Mouse (Mus musculus): ENCODE data around the gene Dpf2. TPM values are rescaled to one million over a fixed set of nuclear protein-coding genes. Genes with fewer than 3 reads are reported as not detected.

Dpf2 gene
- total and polyA plus RNA-seq, 3 experiments, result 25.0 to 115 (median 36.7) TPM

- Histone ChIP-seq H3K9ac (ENCODE audit: insufficient read depth, low read depth) (no peak overlapping the region), H3K27me3 (replicated peaks) (peaks cover 7% of the 10 kb centered on the region), H3K79me2 (replicated peaks; ENCODE audit: control insufficient read depth, extremely low read depth, insufficient read depth, poor library complexity, severe bottlenecking) (no peaks in the 10 kb centered on the region), H3K27ac (ENCODE audit: insufficient read depth, low read depth) (no peak overlapping the region), H3K36me3 (replicated peaks in 1 of 2; ENCODE audit: control insufficient read depth in 1 of 2, insufficient read depth in 1 of 2, low read length in 1 of 2) (no peaks in the 10 kb centered on the region), H3K4me2 (ENCODE audit: insufficient read depth, low read depth, poor library complexity, severe bottlenecking) (no peak overlapping the region), H3K4me3 (replicated peaks in 1 of 3; ENCODE audit: low read depth in 2 of 3, low read length in 2 of 3, poor library complexity in 1 of 3) (no peak overlapping the region), H3K9me3 (replicated peaks; ENCODE audit: low read length) (no peaks in the 10 kb centered on the region), H3K4me1 (ENCODE audit: control insufficient read depth in 1 of 2, insufficient read depth in 2 of 2) (peaks cover 19 to 55% of the 10 kb centered on the region in 2 experiments)
- no peak for DNase-seq (ENCODE audit: extremely low read depth)
- TF ChIP-seq KAT2A (IDR thresholded peaks at IDR 0.05; ENCODE audit: insufficient replicate concordance, low read length), result no peak
- TF ChIP-seq BHLHE40 (IDR thresholded peaks at IDR 0.05; ENCODE audit: low read depth, low read length), result no peak
- TF ChIP-seq ELF1 (IDR thresholded peaks at IDR 0.05; ENCODE audit: low read depth, low read length), result no peak
- TF ChIP-seq GABPA (IDR thresholded peaks at IDR 0.05; ENCODE audit: insufficient replicate concordance, low read depth, low read length), result no peak
- no peak for TF ChIP-seq E2F4 (IDR thresholded peaks at IDR 0.05; ENCODE audit: insufficient replicate concordance, low read depth, low read length)
- no peak for TF ChIP-seq JUN (IDR thresholded peaks at IDR 0.05; ENCODE audit: insufficient read depth, low read depth, low read length)
- TF ChIP-seq EP300 (IDR thresholded peaks at IDR 0.05; ENCODE audit: low read length), result no peak
- no peak for TF ChIP-seq CHD1 (IDR thresholded peaks at IDR 0.05; ENCODE audit: low read depth, low read length)
- no peak for TF ChIP-seq MAX (IDR thresholded peaks at IDR 0.05; ENCODE audit: low read length)
- no peak for TF ChIP-seq USF1 (IDR thresholded peaks at IDR 0.05; ENCODE audit: low read depth, low read length)
- TF ChIP-seq ZMIZ1 (IDR thresholded peaks at IDR 0.05; ENCODE audit: low read depth, low read length), result no peak
- TF ChIP-seq POLR2A (IDR thresholded peaks at IDR 0.05; ENCODE audit: low read depth, low read length), result no peak
- TF ChIP-seq CHD2 (IDR thresholded peaks at IDR 0.05; ENCODE audit: low read length), result no peak
- TF ChIP-seq IRF4 (IDR thresholded peaks at IDR 0.05; ENCODE audit: low read depth, low read length), result no peak
- TF ChIP-seq TBP (conservative IDR thresholded peaks at IDR 0.05; ENCODE audit: low read depth, low read length), result no peak
- TF ChIP-seq NELFE (IDR thresholded peaks at IDR 0.05; ENCODE audit: low read depth, low read length), result no peak
- dilution Hi-C loops (cut with MboI; ENCODE audit: extremely low pct_ligation_motif_present, extremely low pct_unique_long_range_greater_than_20kb, low sequenced_read_pairs) (no loop called here), in situ Hi-C loops (cut with MboI; ENCODE audit: low pct_ligation_motif_present, low pct_unique_long_range_greater_than_20kb, low sequenced_read_pairs) (no loop called here)
These were observed 15.3 kb upstream of the Dpf2 start for GRCm38 (mm10) chr19:5928104-5928503.

- no peak for DNase-seq (ENCODE audit: extremely low read depth)
- Histone ChIP-seq H3K4me3 (replicated peaks in 1 of 3; ENCODE audit: low read depth in 2 of 3, low read length in 2 of 3, poor library complexity in 1 of 3) (no peak overlapping the region), H3K9ac (ENCODE audit: insufficient read depth, low read depth) (no peak overlapping the region), H3K27me3 (replicated peaks) (peaks cover 7% of the 10 kb centered on the region), H3K79me2 (replicated peaks; ENCODE audit: control insufficient read depth, extremely low read depth, insufficient read depth, poor library complexity, severe bottlenecking) (no peaks in the 10 kb centered on the region), H3K4me2 (ENCODE audit: insufficient read depth, low read depth, poor library complexity, severe bottlenecking) (no peak overlapping the region), H3K4me1 (ENCODE audit: control insufficient read depth in 1 of 2, insufficient read depth in 2 of 2) (peaks cover 19 to 55% of the 10 kb centered on the region in 2 experiments), H3K9me3 (replicated peaks; ENCODE audit: low read length) (no peaks in the 10 kb centered on the region), H3K36me3 (replicated peaks in 1 of 2; ENCODE audit: control insufficient read depth in 1 of 2, insufficient read depth in 1 of 2, low read length in 1 of 2) (no peaks in the 10 kb centered on the region), H3K27ac (ENCODE audit: insufficient read depth, low read depth) (no peak overlapping the region)
- dilution Hi-C loops (cut with MboI; ENCODE audit: extremely low pct_ligation_motif_present, extremely low pct_unique_long_range_greater_than_20kb, low sequenced_read_pairs), result no loop called here
- in situ Hi-C loops (cut with MboI; ENCODE audit: low pct_ligation_motif_present, low pct_unique_long_range_greater_than_20kb, low sequenced_read_pairs), result no loop called here
- TF ChIP-seq CTCF (conservative IDR thresholded peaks at IDR 0.05 in 1 of 2, IDR thresholded peaks at IDR 0.05 in 1 of 2; ENCODE audit: low read depth in 2 of 2, low read length in 2 of 2) (no peak), MAZ (IDR thresholded peaks at IDR 0.05; ENCODE audit: low read depth, low read length) (no peak), JUND (conservative IDR thresholded peaks at IDR 0.05; ENCODE audit: low read depth, low read length) (no peak), ZKSCAN1 (IDR thresholded peaks at IDR 0.05; ENCODE audit: borderline replicate concordance, low read depth, low read length) (no peak), POLR2A (IDR thresholded peaks at IDR 0.05; ENCODE audit: low read depth, low read length) (no peak), ZMIZ1 (IDR thresholded peaks at IDR 0.05; ENCODE audit: low read depth, low read length) (no peak), CHD2 (IDR thresholded peaks at IDR 0.05; ENCODE audit: low read length) (no peak), KAT2A (IDR thresholded peaks at IDR 0.05; ENCODE audit: insufficient replicate concordance, low read length) (no peak), EP300 (IDR thresholded peaks at IDR 0.05; ENCODE audit: low read length) (no peak), HCFC1 (IDR thresholded peaks at IDR 0.05; ENCODE audit: low read depth, low read length) (no peak), POLR2AphosphoS2 (IDR thresholded peaks at IDR 0.05; ENCODE audit: low read depth, low read length) (no peak), ETS1 (conservative IDR thresholded peaks at IDR 0.05; ENCODE audit: low read depth, low read length) (no peak), ELF1 (IDR thresholded peaks at IDR 0.05; ENCODE audit: low read depth, low read length) (no peak), JUN (IDR thresholded peaks at IDR 0.05; ENCODE audit: insufficient read depth, low read depth, low read length) (no peak), TCF12 (IDR thresholded peaks at IDR 0.05; ENCODE audit: low read depth, low read length) (no peak), MAFK (IDR thresholded peaks at IDR 0.05; ENCODE audit: insufficient replicate concordance, low read length) (no peak), GABPA (IDR thresholded peaks at IDR 0.05; ENCODE audit: insufficient replicate concordance, low read depth, low read length) (no peak), NELFE (IDR thresholded peaks at IDR 0.05; ENCODE audit: low read depth, low read length) (no peak), MEF2A (IDR thresholded peaks at IDR 0.05; ENCODE audit: borderline replicate concordance, low read depth, low read length) (no peak)
These were observed 14.7 kb upstream of the Dpf2 start for GRCm38 (mm10) chr19:5927532-5927931.

Measured in CH12.LX (cell line).